Mouse (Mus musculus) CD8-positive naive resting alpha-beta T cell, adult 2 months (primary cell): ENCODE data around the gene Kdm2a.
A peak's percentile ranks its signal among the peaks of the same experiment; 100 is the strongest.

Source experiments
- DNase-seq, 2 experiments: peaks; one replicate each; pipeline ENCODE4 v3.0.0; 2022; ENCODE audit warnings: low read depth in 2 of 2, low spot score in 2 of 2

The Kdm2a gene

DNA sequence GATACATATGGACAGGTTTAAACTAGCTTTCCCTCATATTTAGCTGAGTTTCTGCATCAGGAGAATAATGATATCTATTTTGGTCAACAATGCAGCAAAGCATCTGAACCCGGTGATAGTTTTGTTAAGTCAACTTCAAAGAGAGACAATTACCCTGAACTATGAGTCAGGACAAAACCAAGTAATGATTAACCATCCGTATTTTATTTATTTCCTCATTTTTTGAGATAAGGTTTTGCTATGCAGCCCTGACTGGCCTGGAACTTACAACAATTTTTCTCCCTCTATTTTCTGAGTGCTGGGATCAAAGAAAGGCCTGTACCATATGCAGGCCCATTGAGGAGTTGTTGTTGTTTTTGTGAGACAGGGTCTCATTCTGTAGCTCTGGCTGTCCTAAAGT lies 67.5 kb downstream of the Kdm2a start:
- DNase-seq = no peak

DNA sequence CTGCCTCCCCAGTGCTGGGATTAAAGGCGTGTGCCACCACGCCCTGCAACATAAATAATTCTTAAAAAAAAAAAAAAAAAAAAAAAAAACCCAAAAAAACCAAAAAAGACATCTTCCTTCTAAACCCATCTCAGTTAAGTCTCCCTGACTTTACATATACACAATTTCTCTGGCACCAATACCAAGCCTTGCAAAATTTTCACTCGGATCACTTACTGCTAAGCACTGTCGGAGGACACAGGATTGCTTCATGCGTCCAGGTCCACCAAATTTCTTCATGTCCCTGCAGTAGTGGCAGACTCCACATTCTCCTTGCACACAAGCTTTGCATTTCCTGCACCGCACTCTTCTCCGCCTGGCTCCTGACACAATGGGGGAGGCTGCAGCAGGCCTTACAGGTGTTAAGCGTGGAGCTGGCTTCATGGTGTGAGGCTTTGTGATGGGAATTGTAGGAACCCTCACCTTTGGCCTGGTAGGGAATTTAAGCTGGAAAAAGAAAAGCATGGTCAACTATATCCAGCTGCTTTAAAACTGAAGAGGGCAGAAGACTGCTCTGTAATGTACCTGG lies 69.3 kb downstream of the Kdm2a start:
- DNase-seq = no peak

DNA sequence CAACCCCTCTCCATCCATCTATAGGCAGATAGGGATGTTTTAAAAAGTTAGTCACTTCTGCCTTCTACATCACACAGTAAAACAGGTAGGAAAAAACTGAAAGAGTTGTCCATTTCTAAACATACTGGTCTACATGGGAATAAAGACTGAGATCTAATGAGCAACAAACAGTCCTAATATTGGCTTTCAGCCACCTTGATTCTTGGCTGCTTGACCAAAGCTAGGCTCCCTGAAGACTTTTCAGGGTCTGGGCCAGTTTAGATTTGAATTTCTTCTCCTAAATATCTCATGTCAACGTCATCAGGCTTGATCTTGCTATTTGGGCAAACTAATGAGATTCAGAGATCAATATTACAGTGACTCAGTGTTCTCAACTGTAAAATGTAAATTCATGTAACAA lies 71.2 kb downstream of the Kdm2a start:
- no peak for DNase-seq

DNA sequence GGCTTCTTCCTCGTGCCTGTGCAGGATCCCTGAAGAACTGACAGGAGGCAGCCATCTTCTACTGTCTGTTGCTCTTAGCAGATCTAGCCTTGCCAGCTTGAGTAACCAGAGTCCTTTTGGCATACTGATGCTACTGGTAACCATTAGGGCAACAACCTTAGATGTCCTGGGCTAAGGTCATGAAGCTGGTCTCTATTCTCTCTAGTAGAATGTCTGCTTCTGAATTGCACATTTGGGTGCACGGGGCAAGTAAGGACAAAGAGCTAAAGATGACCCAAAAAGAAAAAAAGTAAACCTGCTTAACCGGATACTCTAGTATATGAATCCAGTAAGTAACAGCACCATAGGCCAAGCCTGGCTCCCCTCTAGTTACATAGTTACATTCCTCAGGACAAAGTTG lies 72.0 kb downstream of the Kdm2a start:
- DNase-seq = no peak

DNA sequence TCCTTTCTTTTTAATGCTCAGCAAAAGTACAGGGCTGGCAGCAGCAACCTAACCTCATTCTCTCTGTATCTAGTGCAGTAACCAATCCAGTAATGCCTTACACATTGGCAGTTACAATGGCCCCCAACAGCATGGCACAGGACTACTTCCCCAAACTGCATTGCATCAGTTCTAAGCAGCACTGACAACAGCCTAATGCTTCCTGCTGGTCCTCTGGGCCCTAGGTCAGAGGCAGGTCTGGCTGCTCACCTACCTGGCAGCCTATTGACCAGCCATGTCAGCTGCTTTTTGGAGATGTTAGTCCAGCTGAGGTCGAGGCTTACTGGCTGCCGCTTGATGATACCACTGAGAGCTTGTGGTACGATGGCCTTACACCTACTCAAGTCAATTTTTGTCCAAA lies 76.0 kb downstream of the Kdm2a start:
- no peak for DNase-seq

DNA sequence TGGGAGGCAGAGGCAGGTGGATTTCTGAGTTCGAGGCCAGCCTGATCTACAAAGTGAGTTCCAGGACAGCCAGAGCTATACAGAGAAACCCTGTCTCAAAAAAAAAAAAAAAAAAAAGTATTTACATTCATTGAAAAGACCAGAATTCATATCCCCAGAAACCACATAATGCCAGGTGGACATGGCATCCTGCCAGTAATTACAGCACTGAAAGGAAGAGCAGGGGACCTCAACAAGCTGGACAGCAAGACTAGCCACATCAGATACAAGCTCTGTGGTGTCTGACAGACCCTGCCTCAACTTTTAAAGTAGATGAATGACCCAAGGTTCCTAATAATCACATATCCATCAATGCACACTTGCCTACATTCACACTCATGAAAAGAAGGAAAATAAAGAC lies 76.5 kb downstream of the Kdm2a start:
- DNase-seq = no peak

DNA sequence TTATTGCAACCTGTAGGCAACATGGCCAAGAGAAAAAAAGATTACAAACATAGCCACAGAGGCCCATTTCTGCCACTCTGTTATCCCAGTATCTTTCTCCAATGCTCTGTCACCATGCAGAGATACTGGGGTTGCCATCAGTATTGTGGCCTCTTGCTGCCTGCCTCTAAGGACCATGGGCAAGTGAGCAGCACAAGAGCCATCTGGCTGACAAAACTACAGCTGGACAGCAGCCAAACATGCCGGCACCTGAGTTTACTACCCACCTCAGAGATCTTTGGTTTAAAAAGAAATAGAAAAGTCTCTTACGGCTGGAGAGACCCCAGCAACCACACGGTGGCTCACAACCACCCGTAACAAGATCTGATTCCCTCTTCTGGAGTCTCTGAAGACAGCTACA lies 78.8 kb downstream of the Kdm2a start:
- DNase-seq = no peak

DNA sequence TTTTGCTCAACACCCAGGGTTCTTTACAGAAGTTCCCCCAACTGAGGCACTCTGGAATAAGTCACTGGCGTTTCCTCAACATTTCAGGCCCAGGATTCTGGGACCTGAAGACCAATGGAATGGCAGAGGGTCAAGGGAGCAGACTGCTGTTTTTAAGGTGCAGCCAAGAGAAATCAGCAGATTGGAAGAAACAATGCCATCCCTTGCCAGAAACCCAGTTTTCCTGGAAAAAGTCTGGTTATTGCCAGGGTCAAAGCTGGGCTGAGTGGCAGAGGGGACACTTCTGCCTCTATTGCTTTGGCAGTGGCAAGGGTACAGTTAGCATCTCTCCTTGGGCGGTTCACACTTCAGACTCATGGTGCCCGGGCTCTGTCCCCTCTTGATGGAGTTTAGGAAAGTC lies 80.9 kb downstream of the Kdm2a start:
- no peak for DNase-seq

DNA sequence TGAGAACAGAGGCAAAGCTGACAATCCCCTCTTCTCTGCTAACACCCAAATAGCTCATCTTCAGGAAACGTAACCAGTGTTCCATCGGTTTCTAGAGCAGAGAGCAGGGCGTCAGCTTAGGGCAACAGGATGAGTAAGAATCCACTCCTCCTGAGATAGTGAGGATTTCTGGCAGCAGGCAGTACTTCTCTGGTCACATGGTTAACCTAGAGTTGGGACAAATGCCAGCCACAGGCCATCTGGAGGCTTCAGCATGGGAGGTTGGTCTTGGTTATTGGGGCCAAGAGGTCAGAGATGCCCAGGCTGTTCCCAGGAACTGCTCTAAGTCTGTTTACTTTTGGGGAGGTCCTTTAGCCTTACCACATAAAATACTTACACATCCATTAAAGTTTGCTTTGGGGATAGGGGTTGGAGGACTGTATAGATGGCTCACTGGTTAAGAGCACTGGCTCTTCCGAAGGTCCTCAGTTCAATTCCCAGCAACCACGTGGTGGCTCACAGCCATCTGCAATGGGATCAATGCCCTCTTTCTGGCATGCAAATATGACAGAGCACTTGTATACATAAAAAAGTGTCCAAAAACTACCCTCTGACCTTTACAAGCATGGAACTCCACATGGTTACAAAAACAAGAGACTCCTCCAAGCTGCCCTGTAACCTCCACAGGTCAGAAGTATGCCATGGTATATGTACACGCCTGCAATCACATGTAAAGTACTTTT lies 82.7 kb downstream of the Kdm2a start:
- no peak for DNase-seq

DNA sequence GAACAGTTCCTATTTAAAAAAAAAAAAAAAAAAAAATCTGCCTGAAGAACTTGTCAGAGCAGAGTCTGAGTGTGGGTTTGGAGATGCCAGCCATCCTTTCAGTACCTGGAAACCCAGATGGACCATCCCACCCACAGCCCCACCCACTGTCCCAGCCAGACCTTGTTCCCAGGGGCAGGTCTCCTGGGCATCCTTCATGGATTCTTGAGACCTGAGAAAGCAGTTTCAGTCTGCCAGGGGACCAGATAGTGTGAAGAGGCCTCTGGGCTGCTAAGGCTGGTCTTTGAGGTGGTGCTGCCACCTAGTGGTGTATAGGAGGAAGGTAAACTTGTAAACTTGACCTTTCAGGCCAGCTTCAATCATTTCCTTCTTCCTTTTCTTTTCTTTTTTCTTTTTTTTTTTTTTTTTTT lies 88.3 kb downstream of the Kdm2a start:
- DNase-seq = peak in 1 of 2 experiments; percentile 63

DNA sequence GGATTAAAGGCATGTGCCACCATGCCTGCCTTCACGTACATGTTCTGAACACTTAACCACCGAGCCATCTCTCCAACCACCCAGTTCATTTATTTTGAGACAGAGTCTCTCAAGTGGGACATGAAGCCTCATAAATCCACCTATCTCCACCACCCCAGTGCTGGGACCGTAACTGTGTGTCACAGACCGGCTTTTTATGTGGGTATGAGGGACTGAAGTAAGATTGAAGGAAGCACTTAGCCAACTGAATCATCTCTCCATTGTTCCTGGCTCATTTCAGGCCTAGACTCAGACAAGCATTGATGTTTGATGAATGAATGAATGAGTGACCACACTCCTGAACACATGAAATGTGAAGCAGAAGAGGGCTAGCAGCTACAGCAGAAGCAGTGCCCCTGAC lies 88.8 kb downstream of the Kdm2a start:
- no peak for DNase-seq

DNA sequence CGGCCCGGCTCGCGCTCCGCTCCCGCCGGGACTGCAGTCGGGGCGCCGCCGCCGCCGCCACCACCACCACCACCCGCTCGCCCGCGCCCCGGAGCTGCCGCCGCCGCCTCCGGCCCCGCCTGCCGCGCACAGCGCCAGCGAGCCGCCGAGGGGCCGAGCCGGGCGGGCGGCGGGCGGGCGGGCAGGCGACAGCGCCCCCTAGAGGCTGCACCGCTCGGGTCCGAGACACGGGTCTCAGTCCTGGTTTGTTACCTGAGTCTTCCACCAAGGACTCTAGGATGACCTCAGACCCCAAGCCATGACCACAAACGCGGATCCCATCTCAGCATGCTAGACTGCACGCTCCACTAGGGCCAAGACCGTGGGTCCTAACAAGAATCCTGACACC lies 91.9 kb downstream of the Kdm2a start, which contains the start of gene Grk2:
Gene Grk2, minus strand, starts transcription at position 33 of the 388 bp plus-strand sequence.
- DNase-seq = peak; percentile 68 to 69

DNA sequence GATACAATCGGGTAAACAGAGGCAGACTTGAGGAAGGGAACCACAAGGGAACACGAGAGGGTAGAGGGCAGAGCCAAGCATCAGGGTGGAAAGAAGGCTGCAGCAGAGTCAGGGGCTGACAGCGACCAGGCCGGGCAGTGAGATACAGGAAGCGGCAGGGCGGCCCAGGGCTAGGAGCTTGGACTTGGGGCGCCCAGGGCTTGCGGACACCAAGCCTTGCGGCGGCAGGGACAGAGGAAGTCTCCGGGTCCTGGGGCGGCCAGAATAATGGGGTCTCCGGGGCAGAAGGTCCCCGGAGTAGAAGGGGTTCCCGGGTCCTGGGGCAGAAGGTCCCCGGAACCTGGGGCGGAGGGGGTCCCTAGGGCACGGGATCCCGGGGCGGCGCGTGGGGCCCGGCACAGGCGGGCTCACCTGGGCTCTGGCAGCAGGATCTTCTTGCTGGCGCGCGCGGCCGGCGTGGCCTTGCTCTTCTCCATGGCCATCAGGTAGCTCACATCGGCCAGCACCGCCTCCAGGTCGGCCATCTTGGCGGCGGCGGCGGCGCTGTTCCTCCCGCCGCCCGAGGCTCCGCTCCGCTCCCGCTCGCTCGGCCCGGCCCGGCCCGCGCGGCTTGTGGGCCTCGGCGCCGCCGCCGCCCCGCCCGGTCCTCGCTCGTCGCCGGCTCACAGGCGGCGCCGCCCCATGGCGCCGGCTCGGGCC lies 92.4 kb downstream of the Kdm2a start:
- DNase-seq = no peak

DNA sequence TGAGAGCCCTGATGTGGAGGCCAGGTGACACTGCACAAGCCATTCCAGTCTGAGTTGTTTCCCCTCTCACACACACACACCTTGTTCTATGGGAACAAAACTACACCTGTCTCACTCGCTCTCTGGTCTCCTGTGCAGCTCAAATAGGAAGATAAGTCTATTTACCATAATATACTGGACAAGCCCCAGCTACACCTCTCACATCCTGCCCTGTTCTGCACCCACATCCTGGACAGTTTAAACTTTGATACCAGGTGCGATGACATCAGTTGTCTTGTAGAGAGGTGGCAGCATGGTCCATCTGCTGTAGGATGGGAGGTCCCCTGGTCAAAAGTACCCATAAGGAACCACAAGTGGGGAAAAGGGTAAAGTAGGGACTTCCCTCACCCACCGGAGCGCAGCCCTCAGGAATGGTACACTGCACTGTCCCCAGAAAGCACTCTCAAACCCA lies 93.2 kb downstream of the Kdm2a start:
- DNase-seq = peak in 1 of 2 experiments; percentile 29

DNA sequence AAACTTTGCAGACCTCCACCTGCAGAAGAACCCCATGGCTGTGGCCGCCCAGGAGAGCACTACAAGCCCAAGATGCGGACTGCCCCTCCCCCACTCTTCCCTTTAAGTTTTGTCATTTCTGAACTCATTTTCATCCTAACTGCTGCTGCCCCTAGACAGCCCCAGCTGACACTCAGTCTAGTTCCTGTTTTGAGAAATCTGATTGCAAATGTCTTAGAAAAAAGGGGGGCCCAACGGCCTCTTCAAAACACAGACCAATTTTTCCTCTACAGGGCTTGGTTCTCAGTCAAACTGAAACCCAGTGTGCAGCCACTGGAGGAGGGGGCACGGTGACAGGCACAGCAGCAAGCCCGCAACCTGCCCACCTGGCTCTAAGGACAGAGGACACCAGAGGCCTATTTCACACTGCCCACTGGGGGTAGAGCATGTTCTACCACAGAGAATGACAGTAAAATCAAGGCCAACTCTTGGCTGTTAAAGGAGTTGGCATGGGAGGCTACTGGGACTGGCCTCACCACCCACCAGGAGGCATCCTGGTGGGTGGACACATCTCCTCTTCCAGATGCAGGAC lies 93.7 kb downstream of the Kdm2a start:
- DNase-seq = no peak

DNA sequence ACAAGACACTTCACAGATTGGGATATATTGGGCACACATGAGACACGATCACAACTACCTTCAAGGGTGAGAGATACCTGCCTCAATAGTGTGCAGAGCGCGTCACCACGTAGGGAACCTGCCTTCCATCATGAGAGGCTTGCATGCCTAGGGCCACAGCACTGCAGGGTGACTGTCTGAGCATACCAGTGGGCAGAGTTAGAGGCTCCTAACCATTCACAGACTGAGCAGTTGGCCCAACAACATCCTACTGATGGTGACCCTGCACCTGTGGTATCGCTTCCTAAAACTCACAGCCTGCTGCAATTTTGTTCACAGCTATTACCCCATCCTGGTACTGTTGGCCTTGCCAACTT lies 94.5 kb downstream of the Kdm2a start:
- no peak for DNase-seq

DNA sequence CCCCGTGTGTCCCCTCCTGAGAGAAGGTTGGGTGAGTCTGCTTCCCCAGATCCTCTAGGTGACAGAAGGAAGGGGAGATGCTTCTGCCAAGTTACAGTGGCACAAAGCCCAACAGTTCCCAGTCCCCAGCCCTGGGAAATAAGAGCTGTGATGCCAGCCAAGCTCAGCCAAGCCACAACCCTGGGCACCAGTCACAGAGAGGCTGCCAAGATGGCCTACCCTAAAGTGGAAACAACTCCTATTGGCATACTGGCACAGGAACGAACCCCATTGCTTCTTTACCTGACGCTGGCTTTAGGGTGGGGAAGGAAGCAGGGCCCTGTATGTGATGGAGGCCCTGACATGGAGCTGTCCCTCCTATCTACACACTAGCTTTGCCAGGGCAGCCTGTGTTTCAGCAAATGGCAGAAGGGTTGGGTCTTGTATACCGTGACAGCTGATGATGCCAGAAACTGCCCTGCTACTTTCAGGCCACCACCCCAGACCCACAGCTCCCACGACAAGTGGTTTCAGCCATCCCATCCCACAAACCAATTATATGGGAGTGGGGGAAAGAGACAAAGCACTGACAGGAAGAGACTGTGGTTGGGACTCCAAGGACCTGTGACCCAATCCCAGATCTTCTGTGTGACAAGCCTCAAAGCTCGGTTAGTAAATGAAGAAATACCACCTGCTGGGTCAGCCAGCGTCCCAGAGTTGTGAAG lies 95.0 kb downstream of the Kdm2a start:
- no peak for DNase-seq

DNA sequence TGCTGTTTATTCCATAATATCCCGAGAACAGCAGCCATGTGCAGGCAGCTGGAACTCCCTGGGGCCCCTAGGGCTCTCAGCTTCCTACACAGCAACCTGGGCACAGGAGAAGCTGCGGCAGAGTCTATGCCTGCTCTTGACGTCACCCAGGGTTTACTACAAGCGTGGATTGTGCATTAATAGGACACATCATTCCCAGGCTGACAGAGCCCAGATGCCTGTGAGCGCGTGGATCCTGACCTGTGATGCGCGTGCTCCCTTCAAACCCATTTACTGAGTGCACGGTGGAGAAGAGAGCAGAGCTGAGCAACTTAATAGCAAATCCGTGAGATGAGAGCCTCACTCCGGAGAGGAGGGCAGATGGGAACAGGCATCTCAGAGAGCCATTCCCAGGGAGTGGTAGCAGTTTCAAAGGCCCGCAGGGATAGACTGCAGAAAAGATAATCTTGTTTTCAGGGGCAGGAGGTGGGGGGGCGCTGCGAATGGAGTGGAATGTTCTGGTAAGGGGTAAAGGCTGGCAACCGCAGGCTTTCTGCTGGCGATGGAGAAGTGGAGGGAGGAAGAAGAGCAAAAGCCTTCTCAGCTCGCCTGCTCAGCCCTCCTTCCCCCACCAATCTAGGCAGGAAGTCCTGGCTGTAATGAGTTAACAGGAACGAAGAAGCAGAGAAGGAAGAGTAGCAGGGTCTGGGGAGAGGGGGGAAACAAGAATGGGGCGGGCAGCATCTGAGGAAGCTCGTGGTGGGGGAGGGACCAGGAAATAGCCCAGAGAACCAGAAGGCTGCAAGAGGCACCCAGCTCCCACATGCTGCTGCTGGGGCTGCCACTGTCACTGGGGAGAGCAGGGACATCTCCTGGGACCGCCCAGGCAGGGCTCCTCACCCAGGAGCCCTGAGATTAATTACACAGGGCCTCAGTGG lies 96.1 kb downstream of the Kdm2a start:
- DNase-seq = peak in 1 of 2 experiments; percentile 65

DNA sequence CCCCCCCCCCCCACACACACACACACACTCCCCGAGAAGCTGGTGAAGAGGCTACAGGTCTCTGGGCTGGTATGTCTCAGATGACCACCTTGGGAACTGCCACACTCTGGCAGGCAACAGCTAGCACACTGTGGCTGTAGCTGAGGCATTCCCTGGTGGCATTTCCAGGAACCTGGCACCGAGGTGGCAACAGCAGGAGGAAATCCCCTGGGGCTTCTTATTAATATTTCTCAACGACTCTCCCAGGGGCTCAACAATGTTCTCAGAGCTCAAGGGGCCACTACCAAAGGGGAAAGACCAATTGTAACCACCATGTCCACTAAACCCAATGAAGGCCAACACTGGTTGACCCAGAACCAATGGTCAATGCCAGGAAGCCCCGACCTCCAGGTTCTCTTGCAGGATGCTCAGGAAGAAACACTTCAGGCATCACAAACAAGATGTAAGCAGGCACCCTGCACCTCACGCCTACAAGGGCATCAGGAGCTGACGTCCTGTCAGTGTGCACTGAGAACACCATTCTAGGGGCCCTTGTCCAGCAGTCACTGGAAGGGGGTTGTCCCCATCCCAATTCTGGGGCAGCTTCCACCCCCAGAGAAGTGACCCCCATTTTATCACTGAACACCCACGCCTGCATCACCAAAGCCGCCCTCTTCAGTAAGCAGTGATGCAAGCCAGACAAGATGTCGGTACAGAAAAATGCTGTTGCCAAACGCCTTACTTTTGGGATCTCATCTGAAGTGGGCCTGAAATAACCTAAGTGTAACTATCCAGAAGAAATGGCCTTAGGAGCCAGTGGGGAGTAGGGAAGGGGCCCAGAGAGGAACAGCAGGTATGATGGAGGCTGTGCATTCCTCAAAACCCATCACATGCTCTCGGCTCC lies 97.0 kb downstream of the Kdm2a start:
- DNase-seq = no peak
